Mouse (Mus musculus): ENCODE results near the gene Ccdc148. TPM values are rescaled to one million over a fixed set of nuclear protein-coding genes. Genes with fewer than 3 reads are reported as not detected.

The Ccdc148 gene
- polyA plus RNA-seq, 1 experiment from 2014 or later, result 1.6 TPM

DNA sequence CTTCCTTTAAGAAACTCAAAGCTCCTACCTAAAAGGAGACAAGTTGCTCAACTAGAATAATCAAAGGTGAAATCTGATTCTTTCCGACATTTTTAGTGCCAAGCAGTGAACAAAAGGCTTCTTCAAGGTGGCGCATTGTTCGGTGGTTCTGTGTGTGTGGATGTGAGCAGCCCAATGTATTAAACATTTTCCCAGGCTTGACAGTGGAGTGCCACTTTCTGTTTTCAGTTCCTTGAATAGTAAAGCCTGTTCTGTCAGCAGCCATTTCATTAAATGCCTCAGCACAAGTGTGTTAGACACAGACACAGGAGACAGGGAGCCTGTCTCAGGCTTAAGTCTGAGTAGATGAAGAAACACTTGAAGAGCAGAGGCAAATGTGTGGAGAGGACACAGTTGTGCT is 40.0 kb upstream of the Ccdc148 start:
- Histone ChIP-seq H3K4me1 (ENCODE audit: control insufficient read depth, insufficient read depth, low read length) (no peaks in the 10 kb centered on the region), H3K4me2 (replicated peaks; ENCODE audit: low read depth, low read length) (no peak overlapping the region), H3K36me3 (ENCODE audit: control insufficient read depth, insufficient read depth, low read length) (no peaks in the 10 kb centered on the region), H3K27me3 (ENCODE audit: control insufficient read depth, insufficient read depth, low read length) (no peaks in the 10 kb centered on the region), H3K27ac (ENCODE audit: low read length) (no peak overlapping the region), H3K4me3 (ENCODE audit: low read depth, low read length) (no peak overlapping the region), H3K9me3 (ENCODE audit: control insufficient read depth, low read depth, low read length) (no peaks in the 10 kb centered on the region), H3K9ac (replicated peaks; ENCODE audit: low read depth, low read length) (no peak overlapping the region)
- no peak for ATAC-seq (ENCODE audit: insufficient number of reproducible peaks, insufficient read depth, low FRiP score, low read depth)
- WGBS, result 81% methylated on average over 3 of the region's 3 CpGs

DNA sequence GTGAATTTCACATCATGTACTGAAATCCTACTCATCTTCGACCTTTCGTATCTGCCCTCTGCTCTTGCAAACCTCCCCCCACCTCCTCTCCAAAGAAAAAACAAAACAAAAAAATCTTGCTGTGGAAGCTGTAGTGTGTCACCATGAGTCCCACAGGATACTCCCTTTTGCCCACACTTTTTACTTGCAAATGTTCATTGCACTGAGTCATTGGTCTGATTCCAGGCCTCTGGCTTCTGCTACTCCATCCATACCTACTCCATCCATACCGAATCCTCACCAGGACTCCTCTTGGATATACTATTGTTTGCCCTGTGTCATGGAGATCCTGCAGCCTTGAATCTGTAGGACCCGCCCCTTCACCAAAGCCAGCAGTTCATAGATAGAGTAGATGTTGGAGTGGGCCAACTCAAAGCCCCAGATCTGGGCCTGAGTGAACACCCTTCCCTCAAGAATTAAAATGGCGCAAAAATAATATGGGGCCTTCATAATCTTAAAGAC is 39.0 kb upstream of the Ccdc148 start:
- H3K27me3 ChIP-seq (ENCODE audit: control insufficient read depth, insufficient read depth, low read length), result no peaks in the 10 kb centered on the region
- WGBS, result 93% methylated on average over 5 of the region's 5 CpGs
- no peak for ATAC-seq (ENCODE audit: insufficient number of reproducible peaks, insufficient read depth, low FRiP score, low read depth)
- no peaks in the 10 kb centered on the region for H3K36me3 ChIP-seq (ENCODE audit: control insufficient read depth, insufficient read depth, low read length)
- H3K4me3 ChIP-seq (ENCODE audit: low read depth, low read length), result no peak overlapping the region
- H3K9ac ChIP-seq (replicated peaks; ENCODE audit: low read depth, low read length), result no peak overlapping the region
- no peaks in the 10 kb centered on the region for H3K4me1 ChIP-seq (ENCODE audit: control insufficient read depth, insufficient read depth, low read length)
- no peak overlapping the region for H3K27ac ChIP-seq (ENCODE audit: low read length)
- H3K4me2 ChIP-seq (replicated peaks; ENCODE audit: low read depth, low read length), result no peak overlapping the region
- H3K9me3 ChIP-seq (ENCODE audit: control insufficient read depth, low read depth, low read length), result no peaks in the 10 kb centered on the region

GRCm38 (mm10) chr2:59197156-59197555 is 36.7 kb upstream of the Ccdc148 start:
- ATAC-seq (ENCODE audit: insufficient number of reproducible peaks, insufficient read depth, low FRiP score, low read depth), result no peak
- H3K4me2 ChIP-seq (replicated peaks; ENCODE audit: low read depth, low read length), result no peak overlapping the region
- H3K4me1 ChIP-seq (ENCODE audit: control insufficient read depth, insufficient read depth, low read length), result no peaks in the 10 kb centered on the region
- no peaks in the 10 kb centered on the region for H3K9me3 ChIP-seq (ENCODE audit: control insufficient read depth, low read depth, low read length)
- H3K36me3 ChIP-seq (ENCODE audit: control insufficient read depth, insufficient read depth, low read length), result no peaks in the 10 kb centered on the region
- H3K9ac ChIP-seq (replicated peaks; ENCODE audit: low read depth, low read length), result no peak overlapping the region
- no peaks in the 10 kb centered on the region for H3K27me3 ChIP-seq (ENCODE audit: control insufficient read depth, insufficient read depth, low read length)
- 77% methylated on average over 4 of the region's 4 CpGs for WGBS
- no peak overlapping the region for H3K27ac ChIP-seq (ENCODE audit: low read length)
- no peak overlapping the region for H3K4me3 ChIP-seq (ENCODE audit: low read depth, low read length)

DNA sequence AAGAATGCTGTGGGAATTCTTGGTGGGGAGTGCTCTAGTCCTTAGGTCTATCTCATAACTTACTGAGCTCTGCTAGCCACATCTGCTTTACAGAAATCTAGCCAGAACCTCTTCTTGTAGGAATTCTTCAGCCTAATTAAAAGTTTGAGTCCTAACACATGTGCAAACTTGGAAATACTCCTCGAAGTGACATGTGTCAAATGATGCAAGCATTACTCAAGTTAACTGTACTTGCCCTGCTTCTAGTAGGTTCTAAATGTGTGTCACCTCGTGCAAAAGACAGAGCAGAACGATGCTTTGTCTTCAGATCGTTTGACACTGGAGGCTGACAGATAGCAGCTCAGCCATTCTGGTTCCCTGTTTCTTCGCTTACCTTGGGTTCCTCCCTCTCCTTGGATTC is 32.6 kb upstream of the Ccdc148 start:
- no peak overlapping the region for H3K4me2 ChIP-seq (replicated peaks; ENCODE audit: low read depth, low read length)
- WGBS, result 51% methylated on average over 5 of the region's 5 CpGs
- no peak overlapping the region for H3K4me3 ChIP-seq (ENCODE audit: low read depth, low read length)
- H3K27ac ChIP-seq (ENCODE audit: low read length), result no peak overlapping the region
- no peaks in the 10 kb centered on the region for H3K27me3 ChIP-seq (ENCODE audit: control insufficient read depth, insufficient read depth, low read length)
- H3K36me3 ChIP-seq (ENCODE audit: control insufficient read depth, insufficient read depth, low read length), result no peaks in the 10 kb centered on the region
- no peak overlapping the region for H3K9ac ChIP-seq (replicated peaks; ENCODE audit: low read depth, low read length)
- no peaks in the 10 kb centered on the region for H3K4me1 ChIP-seq (ENCODE audit: control insufficient read depth, insufficient read depth, low read length)
- no peak for ATAC-seq (ENCODE audit: insufficient number of reproducible peaks, insufficient read depth, low FRiP score, low read depth)
- H3K9me3 ChIP-seq (ENCODE audit: control insufficient read depth, low read depth, low read length), result no peaks in the 10 kb centered on the region

- ATAC-seq (ENCODE audit: insufficient number of reproducible peaks, insufficient read depth, low FRiP score, low read depth), result no peak
- Histone ChIP-seq H3K4me2 (replicated peaks; ENCODE audit: low read depth, low read length) (no peak overlapping the region), H3K27me3 (ENCODE audit: control insufficient read depth, insufficient read depth, low read length) (no peaks in the 10 kb centered on the region), H3K36me3 (ENCODE audit: control insufficient read depth, insufficient read depth, low read length) (0 out of 2 replicates have a peak, but pooled peaks cover 2% of the 10 kb centered on the region), H3K27ac (ENCODE audit: low read length) (no peak overlapping the region), H3K9ac (replicated peaks; ENCODE audit: low read depth, low read length) (no peak overlapping the region), H3K4me1 (ENCODE audit: control insufficient read depth, insufficient read depth, low read length) (no peaks in the 10 kb centered on the region), H3K9me3 (ENCODE audit: control insufficient read depth, low read depth, low read length) (no peaks in the 10 kb centered on the region), H3K4me3 (ENCODE audit: low read depth, low read length) (no peak overlapping the region)
- 66% methylated on average over 8 of the region's 8 CpGs for WGBS
Measured at GRCm38 (mm10) chr2:59191466-59191865, 31.0 kb upstream of the Ccdc148 start.

DNA sequence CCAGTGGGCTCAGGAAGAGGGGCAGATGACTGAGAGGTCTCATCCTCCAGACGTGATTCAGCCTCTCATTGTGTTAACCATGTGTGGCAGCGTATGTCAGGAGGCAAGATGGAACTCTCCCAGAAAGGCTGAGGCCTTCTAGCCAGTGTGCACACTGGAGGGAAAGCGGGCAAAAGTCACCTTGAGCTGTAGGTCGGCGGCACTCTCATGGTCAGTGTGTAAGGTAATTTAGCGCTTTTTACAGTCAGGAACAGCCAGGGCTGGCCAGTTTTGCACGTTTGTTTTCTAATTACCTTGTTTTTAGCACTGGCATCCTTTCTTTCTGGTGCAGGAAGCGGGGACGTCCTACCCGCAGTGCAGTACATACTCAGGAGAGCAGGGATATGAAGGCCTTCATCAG is 29.7 kb upstream of the Ccdc148 start:
- no peak overlapping the region for H3K27ac ChIP-seq (ENCODE audit: low read length)
- 0 out of 2 replicates have a peak, but pooled peaks cover 2% of the 10 kb centered on the region for H3K36me3 ChIP-seq (ENCODE audit: control insufficient read depth, insufficient read depth, low read length)
- WGBS, result 90% methylated on average over 10 of the region's 10 CpGs
- no peaks in the 10 kb centered on the region for H3K27me3 ChIP-seq (ENCODE audit: control insufficient read depth, insufficient read depth, low read length)
- ATAC-seq (ENCODE audit: insufficient number of reproducible peaks, insufficient read depth, low FRiP score, low read depth), result no peak
- H3K9me3 ChIP-seq (ENCODE audit: control insufficient read depth, low read depth, low read length), result no peaks in the 10 kb centered on the region
- H3K4me2 ChIP-seq (replicated peaks; ENCODE audit: low read depth, low read length), result no peak overlapping the region
- no peaks in the 10 kb centered on the region for H3K4me1 ChIP-seq (ENCODE audit: control insufficient read depth, insufficient read depth, low read length)
- H3K4me3 ChIP-seq (ENCODE audit: low read depth, low read length), result no peak overlapping the region
- H3K9ac ChIP-seq (replicated peaks; ENCODE audit: low read depth, low read length), result no peak overlapping the region

- 79% methylated on average over 5 of the region's 5 CpGs for WGBS
- Histone ChIP-seq H3K4me3 (ENCODE audit: low read depth, low read length) (no peak overlapping the region), H3K27ac (ENCODE audit: low read length) (no peak overlapping the region), H3K9ac (replicated peaks; ENCODE audit: low read depth, low read length) (no peak overlapping the region), H3K4me1 (ENCODE audit: control insufficient read depth, insufficient read depth, low read length) (no peaks in the 10 kb centered on the region), H3K4me2 (replicated peaks; ENCODE audit: low read depth, low read length) (no peak overlapping the region), H3K27me3 (ENCODE audit: control insufficient read depth, insufficient read depth, low read length) (no peaks in the 10 kb centered on the region), H3K36me3 (ENCODE audit: control insufficient read depth, insufficient read depth, low read length) (0 out of 2 replicates have a peak, but pooled peaks cover 2% of the 10 kb centered on the region), H3K9me3 (ENCODE audit: control insufficient read depth, low read depth, low read length) (no peaks in the 10 kb centered on the region)
- ATAC-seq (ENCODE audit: insufficient number of reproducible peaks, insufficient read depth, low FRiP score, low read depth), result no peak
Measured at GRCm38 (mm10) chr2:59189661-59190185, 29.2 kb upstream of the Ccdc148 start.

GRCm38 (mm10) chr2:59188306-59188705 is 27.8 kb upstream of the Ccdc148 start:
- H3K27ac ChIP-seq (ENCODE audit: low read length), result no peak overlapping the region
- no peaks in the 10 kb centered on the region for H3K4me1 ChIP-seq (ENCODE audit: control insufficient read depth, insufficient read depth, low read length)
- 0 out of 2 replicates have a peak, but pooled peaks cover 2% of the 10 kb centered on the region for H3K36me3 ChIP-seq (ENCODE audit: control insufficient read depth, insufficient read depth, low read length)
- ATAC-seq (ENCODE audit: insufficient number of reproducible peaks, insufficient read depth, low FRiP score, low read depth), result no peak
- H3K9ac ChIP-seq (replicated peaks; ENCODE audit: low read depth, low read length), result no peak overlapping the region
- no peak overlapping the region for H3K4me2 ChIP-seq (replicated peaks; ENCODE audit: low read depth, low read length)
- no peak overlapping the region for H3K4me3 ChIP-seq (ENCODE audit: low read depth, low read length)
- no peaks in the 10 kb centered on the region for H3K9me3 ChIP-seq (ENCODE audit: control insufficient read depth, low read depth, low read length)
- H3K27me3 ChIP-seq (ENCODE audit: control insufficient read depth, insufficient read depth, low read length), result no peaks in the 10 kb centered on the region
- 93% methylated on average over 8 of the region's 8 CpGs for WGBS

DNA sequence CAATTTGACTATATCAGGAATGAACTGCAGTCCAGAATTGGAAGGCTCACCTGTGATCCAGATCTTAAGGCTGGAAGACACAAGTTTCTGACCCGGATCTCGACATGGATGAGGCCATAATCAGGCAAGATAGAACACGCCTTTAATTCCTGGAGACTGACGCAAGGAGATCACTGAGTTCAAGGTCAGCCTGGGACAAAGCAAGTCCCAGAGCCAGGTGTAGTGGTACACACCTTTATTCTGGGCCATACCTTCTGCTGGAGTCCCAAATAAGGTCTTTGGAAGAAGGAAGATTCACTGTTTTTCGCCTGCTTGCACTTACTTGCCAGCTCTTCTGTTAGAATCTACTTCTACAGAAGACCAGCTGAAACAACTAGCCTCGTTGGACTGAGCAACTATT is 26.5 kb upstream of the Ccdc148 start:
- no peaks in the 10 kb centered on the region for H3K27me3 ChIP-seq (ENCODE audit: control insufficient read depth, insufficient read depth, low read length)
- no peak for ATAC-seq (ENCODE audit: insufficient number of reproducible peaks, insufficient read depth, low FRiP score, low read depth)
- H3K27ac ChIP-seq (ENCODE audit: low read length), result no peak overlapping the region
- H3K4me1 ChIP-seq (ENCODE audit: control insufficient read depth, insufficient read depth, low read length), result no peaks in the 10 kb centered on the region
- no peaks in the 10 kb centered on the region for H3K9me3 ChIP-seq (ENCODE audit: control insufficient read depth, low read depth, low read length)
- H3K4me3 ChIP-seq (ENCODE audit: low read depth, low read length), result no peak overlapping the region
- H3K36me3 ChIP-seq (ENCODE audit: control insufficient read depth, insufficient read depth, low read length), result 0 out of 2 replicates have a peak, but pooled peaks cover 2% of the 10 kb centered on the region
- H3K9ac ChIP-seq (replicated peaks; ENCODE audit: low read depth, low read length), result no peak overlapping the region
- WGBS, result 93% methylated on average over 6 of the region's 6 CpGs
- no peak overlapping the region for H3K4me2 ChIP-seq (replicated peaks; ENCODE audit: low read depth, low read length)
